Mouse (Mus musculus) embryonic facial prominence, embryonic 14.5 days (tissue): ENCODE data around the gene Arhgap28. TPM values are rescaled to one million over a fixed set of nuclear protein-coding genes. Genes with fewer than 3 reads are reported as not detected.

ENCODE experiments used
- ATAC-seq: fragments of 200-750 bp; cut with Nextera tagmentation; 2 replicates; pipeline ENCODE4 v1.8.0; 2017; ENCODE audit warnings: low read depth, moderate number of reproducible peaks, moderate TSS enrichment
- DNase-seq: peaks from one replicate; pipeline ENCODE4 v3.0.0-alpha.2; 2015; ENCODE audit warnings: low spot score
- H3K27ac ChIP-seq: fragments of 300-500 bp; sonication (generic); replicated peaks from 2 replicates; pipeline ENCODE4 v1.5.1; 2014; ENCODE audit warnings: low read depth, mild to moderate bottlenecking, low read length, moderate library complexity
- H3K27me3 ChIP-seq: fragments of 300-500 bp; sonication (generic); replicated peaks from 2 replicates; pipeline ENCODE4 v1.6.1; 2014; ENCODE audit warnings: low read length; ENCODE audit not compliant: control insufficient read depth, insufficient read depth
- H3K36me3 ChIP-seq: fragments of 300-500 bp; sonication (generic); 2 replicates; pipeline ENCODE4 v1.6.1; 2014; ENCODE audit warnings: low read length, mixed read lengths; ENCODE audit not compliant: control insufficient read depth, insufficient read depth
- H3K4me1 ChIP-seq: fragments of 300-500 bp; sonication (generic); 2 replicates; pipeline ENCODE4 v1.6.1; 2014; ENCODE audit warnings: antibody characterized with exemption, low read length; ENCODE audit not compliant: control insufficient read depth, insufficient read depth
- H3K4me2 ChIP-seq: fragments of 300-500 bp; sonication (generic); 2 replicates; pipeline ENCODE4 v1.6.1; 2014; ENCODE audit warnings: low read depth, mild to moderate bottlenecking, low read length, moderate library complexity, mixed read lengths
- H3K4me3 ChIP-seq: fragments of 300-500 bp; sonication (generic); 2 replicates; pipeline ENCODE4 v1.5.1; 2014; ENCODE audit warnings: low read depth, mild to moderate bottlenecking, low read length
- H3K9ac ChIP-seq: fragments of 300-500 bp; sonication (generic); 2 replicates; pipeline ENCODE4 v1.6.1; 2014; ENCODE audit warnings: low read depth, mild to moderate bottlenecking, low read length, moderate library complexity, mixed read lengths
- H3K9me3 ChIP-seq: fragments of 300-500 bp; sonication (generic); 2 replicates; pipeline ENCODE4 v1.6.1; 2016; ENCODE audit warnings: low read length; ENCODE audit not compliant: control insufficient read depth
- WGBS: fragments of 180-500 bp; shearing (Covaris S2); extraction: QIAGEN DNeasy Blood & Tissue Kit; methylation state at CpG from one replicate; pipeline ENCODE4 v1.1.7; 2014; 5-methylcytosine and 5-hydroxymethylcytosine counted together
- polyA plus RNA-seq: library from polyadenylated mRNA; unstranded; fragments of >200 nt; fragmentation: Nextera tagmentation; extraction: Ambion mirVana; gene quantifications from 2 replicates; pipeline ENCODE4 v1.2.1, GENCODE M21; 2014

Arhgap28 gene
- polyA plus RNA-seq, 1 experiment from 2014 or later, result 49.2 TPM

GRCm38 (mm10) chr17:67902847-67903246 is 101.1 kb downstream of the Arhgap28 start:
- H3K9ac ChIP-seq, result no peak overlapping the region
- no peak overlapping the region for H3K27ac ChIP-seq
- DNase-seq (no peak), ATAC-seq (no peak)
- peaks cover 17% of the 10 kb centered on the region; the same call in 1 of the 2 replicates for H3K36me3 ChIP-seq
- H3K4me2 ChIP-seq, result no peak overlapping the region
- H3K4me3 ChIP-seq, result no peak overlapping the region
- H3K4me1 ChIP-seq, result no peaks in the 10 kb centered on the region
- 74% methylated on average over 4 of the region's 4 CpGs for WGBS
- H3K9me3 ChIP-seq, result no peaks in the 10 kb centered on the region
- no peaks in the 10 kb centered on the region for H3K27me3 ChIP-seq

- no peak overlapping the region for H3K4me3 ChIP-seq
- H3K9me3 ChIP-seq, result no peaks in the 10 kb centered on the region
- 80% methylated on average over 11 of the region's 11 CpGs for WGBS
- H3K9ac ChIP-seq, result no peak overlapping the region
- no peak for ATAC-seq
- no peak overlapping the region for H3K4me2 ChIP-seq
- no peaks in the 10 kb centered on the region for H3K4me1 ChIP-seq
- peaks cover 18% of the 10 kb centered on the region for H3K36me3 ChIP-seq
- no peak for DNase-seq
- H3K27ac ChIP-seq, result no peak overlapping the region
- no peaks in the 10 kb centered on the region for H3K27me3 ChIP-seq
Observed at GRCm38 (mm10) chr17:67901161-67901560, 102.8 kb downstream of the Arhgap28 start.

GRCm38 (mm10) chr17:67899376-67899775 is 104.5 kb downstream of the Arhgap28 start:
- H3K4me3 ChIP-seq, result no peak overlapping the region
- 91% methylated on average over 5 of the region's 5 CpGs for WGBS
- no peaks in the 10 kb centered on the region for H3K27me3 ChIP-seq
- H3K36me3 ChIP-seq, result peaks cover 35% of the 10 kb centered on the region
- ATAC-seq, result no peak
- no peak overlapping the region for H3K27ac ChIP-seq
- no peaks in the 10 kb centered on the region for H3K9me3 ChIP-seq
- no peaks in the 10 kb centered on the region for H3K4me1 ChIP-seq
- no peak overlapping the region for H3K9ac ChIP-seq
- DNase-seq, result no peak
- H3K4me2 ChIP-seq, result no peak overlapping the region

GRCm38 (mm10) chr17:67896413-67896812 is 107.5 kb downstream of the Arhgap28 start:
- H3K4me1 ChIP-seq, result no peaks in the 10 kb centered on the region
- H3K27ac ChIP-seq, result no peak overlapping the region
- DNase-seq, result no peak
- H3K4me2 ChIP-seq, result no peak overlapping the region
- H3K9me3 ChIP-seq, result no peaks in the 10 kb centered on the region
- no peak overlapping the region for H3K4me3 ChIP-seq
- no peak overlapping the region for H3K9ac ChIP-seq
- WGBS, result 87% methylated on average over 5 of the region's 5 CpGs
- no peaks in the 10 kb centered on the region for H3K27me3 ChIP-seq
- no peak for ATAC-seq
- peaks cover 56% of the 10 kb centered on the region for H3K36me3 ChIP-seq

- Histone ChIP-seq H3K4me1 (no peaks in the 10 kb centered on the region), H3K4me2 (no peak overlapping the region), H3K9me3 (no peaks in the 10 kb centered on the region), H3K27me3 (no peaks in the 10 kb centered on the region), H3K4me3 (no peak overlapping the region), H3K27ac (0 out of 2 replicates have a peak overlapping the region, but pooled peaks have one; percentile 8), H3K9ac (no peak overlapping the region), H3K36me3 (peaks cover 70% of the 10 kb centered on the region)
- DNase-seq, result no peak
- ATAC-seq, result no peak
- WGBS, result 80% methylated on average over 20 of the region's 20 CpGs
Observed at GRCm38 (mm10) chr17:67889481-67890325, 114.2 kb downstream of the Arhgap28 start.

GRCm38 (mm10) chr17:67888081-67888480 is 115.8 kb downstream of the Arhgap28 start:
- Histone ChIP-seq H3K36me3 (peaks cover 71% of the 10 kb centered on the region), H3K27me3 (no peaks in the 10 kb centered on the region), H3K4me2 (no peak overlapping the region), H3K4me3 (no peak overlapping the region), H3K9me3 (no peaks in the 10 kb centered on the region), H3K27ac (no peak overlapping the region), H3K4me1 (no peaks in the 10 kb centered on the region), H3K9ac (no peak overlapping the region)
- WGBS, result 88% methylated on average over 9 of the region's 9 CpGs
- no peak for ATAC-seq
- DNase-seq, result no peak

- Histone ChIP-seq H3K36me3 (peaks cover 72% of the 10 kb centered on the region), H3K4me1 (no peaks in the 10 kb centered on the region), H3K4me2 (no peak overlapping the region), H3K4me3 (no peak overlapping the region), H3K27me3 (no peaks in the 10 kb centered on the region), H3K9me3 (no peaks in the 10 kb centered on the region), H3K27ac (no peak overlapping the region), H3K9ac (no peak overlapping the region)
- WGBS, result 75% methylated on average over 5 of the region's 5 CpGs
- DNase-seq (no peak), ATAC-seq (no peak)
Observed at GRCm38 (mm10) chr17:67886326-67886725, 117.6 kb downstream of the Arhgap28 start.

GRCm38 (mm10) chr17:67877599-67877998 is 126.3 kb downstream of the Arhgap28 start:
- Histone ChIP-seq H3K9ac (no peak overlapping the region), H3K27ac (no peak overlapping the region), H3K36me3 (peaks cover 74% of the 10 kb centered on the region), H3K4me2 (no peak overlapping the region), H3K27me3 (no peaks in the 10 kb centered on the region), H3K9me3 (no peaks in the 10 kb centered on the region), H3K4me1 (no peaks in the 10 kb centered on the region), H3K4me3 (no peak overlapping the region)
- no peak for DNase-seq
- ATAC-seq, result no peak
- WGBS, result 80% methylated on average over 12 of the region's 12 CpGs
